In genomic region chr16:76266635-76267268, GRCm38 (mm10) we compare ENCODE assay signal across 17 mouse cellular contexts.
"Had no signal": no experiment of that assay in that cellular context is flagged by ENCODE, and none has a peak within 500 bp of the region (broad histone marks: within the 10 kb centered on the region; RNA-seq: fewer than 3 reads in every experiment).

No protein-coding gene starts in this region.

- H3K4me1 ChIP-seq: liver, embryonic 13.5 days; liver, embryonic 15.5 days; midbrain, embryonic 10.5 days; neural tube, embryonic 13.5 days; neural tube, embryonic 15.5 days had no signal

- H3K9ac ChIP-seq: liver, embryonic 13.5 days; liver, embryonic 15.5 days; neural tube, embryonic 13.5 days; neural tube, embryonic 15.5 days had no signal

- H3K27ac ChIP-seq: liver, embryonic 13.5 days; liver, embryonic 15.5 days; midbrain, embryonic 10.5 days; neural tube, embryonic 13.5 days; neural tube, embryonic 15.5 days had no signal

- DNase-seq: liver, embryonic 13.5 days; lung, adult 2 months; lung, postnatal 4 days; midbrain, embryonic 14.5 days; right cerebral cortex, adult 18-20 months; right cerebral cortex, postnatal 25 days; right cerebral cortex, postnatal 4 days; spleen, adult 18-20 months; thymus, adult 18-20 months; thymus, postnatal 14 days; thymus, postnatal 36 days had no signal

- H3K4me3 ChIP-seq: liver, embryonic 13.5 days; liver, embryonic 15.5 days; midbrain, embryonic 10.5 days; myocyte; neural tube, embryonic 13.5 days; neural tube, embryonic 15.5 days had no signal

- H3K4me2 ChIP-seq: liver, embryonic 13.5 days; liver, embryonic 15.5 days; neural tube, embryonic 13.5 days; neural tube, embryonic 15.5 days had no signal

- H3K27me3 ChIP-seq: liver, embryonic 13.5 days; liver, embryonic 15.5 days; neural tube, embryonic 13.5 days; neural tube, embryonic 15.5 days had no signal

- H3K9me3 ChIP-seq: liver, embryonic 13.5 days; liver, embryonic 15.5 days; midbrain, embryonic 10.5 days; neural tube, embryonic 13.5 days; neural tube, embryonic 15.5 days had no signal

- ATAC-seq: midbrain, embryonic 16.5 days had no signal

- H3K36me3 ChIP-seq: liver, embryonic 13.5 days; liver, embryonic 15.5 days; midbrain, embryonic 10.5 days; neural tube, embryonic 13.5 days; neural tube, embryonic 15.5 days had no signal
